ENCODE assay signal across 18 mouse cellular contexts in genomic region chr4:97580906-97581305, GRCm38 (mm10).
DNase-seq lines count a peak whose midpoint lies in the region; ATAC-seq and TF ChIP-seq lines count a peak whose summit lies in the region.
"Had no signal": no experiment of that assay in that cellular context is flagged by ENCODE, and none has a peak within 500 bp of the region (broad histone marks: within the 10 kb centered on the region; RNA-seq: fewer than 3 reads in every experiment).

No protein-coding gene starts in this region.

- TF ChIP-seq CTCF in layer of hippocampus, adult 2 months (conservative IDR thresholded peaks at IDR 0.05): no peak

- no peak overlapping the region for H3K9ac ChIP-seq in hindbrain, embryonic 13.5 days
- no peak overlapping the region for H3K9ac ChIP-seq in neural tube, embryonic 15.5 days (replicated peaks)
- H3K9ac ChIP-seq: limb, embryonic 13.5 days; liver, embryonic 15.5 days had no signal

- H3K36me3 ChIP-seq in forebrain, embryonic 10.5 days (replicated peaks): no peaks in the 10 kb centered on the region
- no peaks in the 10 kb centered on the region for H3K36me3 ChIP-seq in hindbrain, embryonic 13.5 days
- no peaks in the 10 kb centered on the region for H3K36me3 ChIP-seq in neural tube, embryonic 15.5 days
- H3K36me3 ChIP-seq: limb, embryonic 13.5 days; liver, embryonic 15.5 days had no signal

- no peaks in the 10 kb centered on the region for H3K9me3 ChIP-seq in forebrain, embryonic 10.5 days
- no peaks in the 10 kb centered on the region for H3K9me3 ChIP-seq in hindbrain, embryonic 13.5 days
- no peaks in the 10 kb centered on the region for H3K9me3 ChIP-seq in neural tube, embryonic 15.5 days (replicated peaks)
- H3K9me3 ChIP-seq: limb, embryonic 13.5 days; liver, embryonic 15.5 days had no signal

- WGBS in forebrain, embryonic 10.5 days: 80% methylated on average over 7 of the region's 7 CpGs
- WGBS in hindbrain, embryonic 13.5 days: 59% methylated on average over 7 of the region's 7 CpGs
- WGBS in neural tube, embryonic 15.5 days: 66% methylated on average over 7 of the region's 7 CpGs

- DNase-seq in layer of hippocampus, adult 2 months (ENCODE audit: low spot score in 2 of 2): no peak
- DNase-seq in layer of hippocampus, postnatal 10 days (ENCODE audit: low spot score in 2 of 2): no peak
- DNase-seq in forebrain, embryonic 10.5 days (ENCODE audit: extremely low spot score, low spot score): no peak
- DNase-seq in right cerebral cortex, postnatal 14 days: no peak
- no peak for DNase-seq in kidney, postnatal 25 days
- DNase-seq: adrenal gland, adult 2 months; cerebellum, adult 18-20 months; gastrocnemius, postnatal 25 days; heart, postnatal 36 days; kidney, postnatal 10 days; lung, postnatal 14 days; thymus, postnatal 14 days had no signal

- H3K4me1 ChIP-seq in forebrain, embryonic 10.5 days: peaks cover 90% of the 10 kb centered on the region
- H3K4me1 ChIP-seq in hindbrain, embryonic 13.5 days (replicated peaks): peaks cover 41% of the 10 kb centered on the region
- H3K4me1 ChIP-seq in neural tube, embryonic 15.5 days: peaks cover 17% of the 10 kb centered on the region; the same call in 1 of the 2 replicates
- H3K4me1 ChIP-seq: liver, embryonic 15.5 days had no signal

- H3K27me3 ChIP-seq in forebrain, embryonic 10.5 days (ENCODE audit: poor library complexity, severe bottlenecking): no peaks in the 10 kb centered on the region
- H3K27me3 ChIP-seq in hindbrain, embryonic 13.5 days: no peaks in the 10 kb centered on the region
- H3K27me3 ChIP-seq in neural tube, embryonic 15.5 days (replicated peaks): no peaks in the 10 kb centered on the region
- H3K27me3 ChIP-seq: liver, embryonic 15.5 days had no signal

- H3K4me2 ChIP-seq in hindbrain, embryonic 13.5 days: peak overlapping the region; percentile 51
- H3K4me2 ChIP-seq in neural tube, embryonic 15.5 days: peak overlapping the region; percentile 45; the same call in 1 of the 2 replicates
- H3K4me2 ChIP-seq: liver, embryonic 15.5 days had no signal

- peak overlapping the region; percentile 83 for H3K27ac ChIP-seq in layer of hippocampus, adult 2 months
- peak overlapping the region; percentile 87 for H3K27ac ChIP-seq in forebrain, embryonic 10.5 days
- peak overlapping the region; percentile 85 for H3K27ac ChIP-seq in hindbrain, embryonic 13.5 days
- H3K27ac ChIP-seq in neural tube, embryonic 15.5 days (replicated peaks): peak overlapping the region; percentile 75; the same call in 1 of the 2 replicates
- H3K27ac ChIP-seq: limb, embryonic 13.5 days; liver, embryonic 15.5 days; stomach, postnatal 0 days had no signal

- H3K4me3 ChIP-seq in layer of hippocampus, adult 2 months: peak overlapping the region; percentile 46; the same call in 1 of the 2 replicates
- H3K4me3 ChIP-seq in forebrain, embryonic 10.5 days: peak overlapping the region; percentile 48; the same call in 1 of the 2 replicates
- H3K4me3 ChIP-seq in hindbrain, embryonic 13.5 days: no peak overlapping the region
- H3K4me3 ChIP-seq in neural tube, embryonic 15.5 days (replicated peaks): no peak overlapping the region
- H3K4me3 ChIP-seq: limb, embryonic 13.5 days; liver, embryonic 15.5 days had no signal

- no peak for ATAC-seq in hindbrain, embryonic 13.5 days (ENCODE audit: low FRiP score)
- ATAC-seq in neural tube, embryonic 15.5 days (ENCODE audit: low FRiP score): no peak
- ATAC-seq: intestine, postnatal 0 days had no signal

Comparison
In these comparisons a context has a peak if more than half of its experiments do, and no peak if none do; other contexts are left out.
1. H3K4me3 ChIP-seq: peak in layer of hippocampus, adult 2 months (single experiment) and forebrain, embryonic 10.5 days (single experiment); none in hindbrain, embryonic 13.5 days (single experiment) and neural tube, embryonic 15.5 days (single experiment).
2. Peak in every context shown above with its lines, with median percentiles within 50 percentile points of each other: H3K27ac ChIP-seq.